ENCODE assay signal across 10 mouse cellular contexts in the genomic region with DNA sequence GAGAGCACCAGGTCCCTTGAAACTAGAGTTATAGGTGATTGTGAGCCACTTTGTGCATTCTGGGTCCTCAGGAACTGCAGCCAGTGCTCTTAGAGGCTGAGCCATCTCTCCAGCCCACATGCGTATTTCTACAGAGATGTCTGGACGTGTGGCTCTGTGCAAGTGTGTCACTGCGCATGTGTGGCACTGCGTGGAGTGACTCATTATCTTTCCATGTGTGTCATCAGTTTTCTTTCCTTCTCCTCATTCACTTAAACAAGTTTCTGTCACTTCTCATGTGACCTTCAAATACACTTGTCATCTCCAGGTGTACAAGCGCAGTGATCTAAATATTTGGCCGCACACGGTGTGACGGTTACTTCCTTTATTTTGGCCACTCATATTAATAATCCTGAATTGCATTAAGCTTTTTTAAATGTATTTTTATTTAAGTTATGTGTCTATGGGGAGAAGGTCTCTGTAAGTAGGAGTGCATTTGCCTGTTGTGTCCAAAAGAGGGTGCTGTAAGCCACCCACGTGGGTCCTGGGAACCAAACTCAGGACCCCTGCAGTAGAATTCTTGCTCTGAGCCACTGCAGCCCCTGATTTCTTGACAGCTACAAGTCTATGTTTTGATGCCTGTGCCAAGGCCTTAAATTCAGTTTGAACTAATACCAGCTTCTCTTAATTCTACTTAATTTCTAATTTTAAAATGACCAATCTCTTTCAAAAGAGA. TPM values are rescaled to one million over a fixed set of nuclear protein-coding genes. Genes with fewer than 3 reads are reported as not detected.
DNase-seq lines count a peak whose midpoint lies in the region; ATAC-seq and TF ChIP-seq lines count a peak whose summit lies in the region.
"Had no signal": no experiment of that assay in that cellular context is flagged by ENCODE, and none has a peak within 500 bp of the region (broad histone marks: within the 10 kb centered on the region; RNA-seq: fewer than 3 reads in every experiment).

No protein-coding gene starts in this region.

- no peaks in the 10 kb centered on the region for H3K36me3 ChIP-seq in liver, postnatal 0 days (replicated peaks; ENCODE audit: insufficient read depth, low read length)

- 66% methylated on average over 9 of the region's 9 CpGs for WGBS in liver, postnatal 0 days (ENCODE audit: insufficient replicate concordance)

- H3K27ac ChIP-seq in liver, postnatal 0 days (ENCODE audit: low read depth): no peak overlapping the region

- peak; percentile 45 for TF ChIP-seq CTCF in liver, postnatal 0 days (IDR thresholded peaks at IDR 0.05; ENCODE audit: low read depth)
- peak; percentile 49; the same call in 1 of the 2 replicates for TF ChIP-seq CTCF in brain, embryonic 14.5 days (IDR thresholded peaks at IDR 0.05; ENCODE audit: borderline replicate concordance, extremely low read depth, insufficient read depth, insufficient read length)

- peak; percentile 19 for DNase-seq in adrenal gland, adult 2 months
- no peak for DNase-seq in adrenal gland, adult 8-10 months
- DNase-seq in liver, postnatal 0 days: no peak
- no peak for DNase-seq in liver
- peak; percentile 42 for DNase-seq in brain, embryonic 14.5 days (ENCODE audit: low read depth)
- DNase-seq in cerebellum, postnatal 4 days (ENCODE audit: low spot score in 2 of 2): no peak
- no peak for DNase-seq in retina, embryonic 14.5 days (ENCODE audit: low spot score)

- H3K9ac ChIP-seq in liver, postnatal 0 days (replicated peaks): no peak overlapping the region

- no peak for TF ChIP-seq POLR2A in brain, embryonic 14.5 days (IDR thresholded peaks at IDR 0.05; ENCODE audit: borderline replicate concordance, extremely low read depth, insufficient read depth, insufficient read length, poor library complexity, severe bottlenecking)

- H3K4me1 ChIP-seq in liver, postnatal 0 days (ENCODE audit: insufficient read depth): no peaks in the 10 kb centered on the region

- H3K4me2 ChIP-seq in liver, postnatal 0 days (ENCODE audit: low read depth, low read length): no peak overlapping the region

- TF ChIP-seq EP300 in liver, postnatal 0 days (IDR thresholded peaks at IDR 0.05; ENCODE audit: low read depth): no peak

- H3K27me3 ChIP-seq in liver, postnatal 0 days (ENCODE audit: insufficient read depth, low read length): no peaks in the 10 kb centered on the region

- no peaks in the 10 kb centered on the region for H3K9me3 ChIP-seq in liver, postnatal 0 days (ENCODE audit: low read length)

- no peak for ATAC-seq in liver, postnatal 0 days
- peak; percentile 47 for ATAC-seq in megakaryocyte, adult 5-6 weeks (ENCODE audit: poor library complexity, severe bottlenecking)

- no peak overlapping the region for H3K4me3 ChIP-seq in liver, postnatal 0 days (ENCODE audit: low read depth, low read length)

RNA-seq across cellular contexts. Expression of a gene that starts 19.6 kb away (rescaled TPM):
- not detected for total RNA-seq in adrenal gland, adult 2 months (2021)
- not detected in 2 replicates for polyA plus RNA-seq in adrenal gland, adult 2 months (2012; rRNA removed)
- not detected for total RNA-seq in adrenal gland, adult 8-10 months (2022)
- polyA plus RNA-seq in liver, postnatal 0 days (2015; fragmentation: Nextera tagmentation; extraction: Ambion mirVana): not detected in 2 replicates
- not detected in 2 replicates for polyA plus RNA-seq in brain, embryonic 14.5 days (2012; rRNA removed)
- not detected in 2 replicates for total RNA-seq in megakaryocyte, adult 5-6 weeks (2015)
- total RNA-seq in megakaryocyte, adult 5-6 weeks (2017): not detected in 2 replicates
- total RNA-seq: gastrocnemius, adult 8-10 months had no signal
- polyA plus RNA-seq: intestine, embryonic 14.5 days had no signal

RNA-seq across cellular contexts. Expression of a gene that starts 45.7 kb away (rescaled TPM):
- total RNA-seq in adrenal gland, adult 2 months (2021): under 1 TPM in 1 of 2 experiments, not detected in 1; 0.32 TPM
- not detected in 2 replicates for polyA plus RNA-seq in adrenal gland, adult 2 months (2012; rRNA removed)
- under 1 TPM in 2 of 4 experiments, not detected in 2; 0.12 to 0.35 TPM for total RNA-seq in adrenal gland, adult 8-10 months (2022)
- not detected in 2 replicates for polyA plus RNA-seq in liver, postnatal 0 days (2015; fragmentation: Nextera tagmentation; extraction: Ambion mirVana)
- polyA plus RNA-seq in brain, embryonic 14.5 days (2012; rRNA removed): 0.20 and 26.6 TPM in 2 replicates
- 2.2 and 2.8 TPM in 2 replicates for total RNA-seq in megakaryocyte, adult 5-6 weeks (2015)
- total RNA-seq in megakaryocyte, adult 5-6 weeks (2017): 2.6 and 3.0 TPM in 2 replicates
- total RNA-seq: gastrocnemius, adult 8-10 months had no signal

Comparison
In these comparisons a context has a peak if more than half of its experiments do, and no peak if none do; other contexts are left out.
1. DNase-seq: peak in adrenal gland, adult 2 months (single experiment) and brain, embryonic 14.5 days (single experiment); none in adrenal gland, adult 8-10 months (single experiment), liver, postnatal 0 days (single experiment), liver (single experiment), cerebellum, postnatal 4 days (0 of 2) and retina, embryonic 14.5 days (single experiment).